Mouse (Mus musculus) ES-Bruce4 (cell line): ENCODE results near the gene Vpreb2. TPM values are rescaled to one million over a fixed set of nuclear protein-coding genes. Genes with fewer than 3 reads are reported as not detected.

Experiments used
- H3K27ac ChIP-seq: 2 replicates; pipeline ENCODE4 v1.5.1; 2012; ENCODE audit warnings: low read length, inconsistent platforms; ENCODE audit not compliant: insufficient read depth
- H3K27me3 ChIP-seq: 2 replicates; pipeline ENCODE4 v1.6.1; 2012; ENCODE audit warnings: mild to moderate bottlenecking, low read length, inconsistent platforms; ENCODE audit not compliant: control insufficient read depth, poor library complexity, insufficient read depth, severe bottlenecking
- H3K36me3 ChIP-seq: 2 replicates; pipeline ENCODE4 v1.6.1; 2012; ENCODE audit warnings: inconsistent platforms, mild to moderate bottlenecking, low read length, moderate library complexity; ENCODE audit not compliant: control insufficient read depth, poor library complexity, insufficient read depth, severe bottlenecking
- H3K4me1 ChIP-seq: one replicate; pipeline ENCODE4 v1.8.1; 2011; ENCODE audit warnings: low read length; ENCODE audit not compliant: control insufficient read depth, insufficient read depth
- H3K4me3 ChIP-seq: 2 replicates; pipeline ENCODE4 v1.5.1; 2011; ENCODE audit warnings: low read depth, mild to moderate bottlenecking, low read length
- H3K9ac ChIP-seq: 2 replicates; pipeline ENCODE4 v1.6.1; 2012; ENCODE audit warnings: low read depth, mild to moderate bottlenecking, inconsistent platforms; ENCODE audit not compliant: poor library complexity, severe bottlenecking
- H3K9me3 ChIP-seq: replicated peaks from 2 replicates; pipeline ENCODE4 v1.6.1; 2012; ENCODE audit warnings: mild to moderate bottlenecking, low read length, inconsistent platforms; ENCODE audit not compliant: control insufficient read depth, poor library complexity, insufficient read depth, severe bottlenecking
- CTCF ChIP-seq: IDR thresholded peaks from one replicate; pipeline ENCODE4 v1.8.1; 2011; ENCODE audit warnings: low read depth, low read length
- EP300 ChIP-seq: IDR thresholded peaks from 2 replicates; pipeline ENCODE4 v1.6.1; 2011; ENCODE audit warnings: low read depth, low read length; ENCODE audit not compliant: insufficient read depth
- POLR2A ChIP-seq: IDR thresholded peaks from one replicate; pipeline ENCODE4 v1.8.1; 2011; ENCODE audit warnings: low read length; ENCODE audit not compliant: insufficient read depth
- polyA plus RNA-seq: library from polyadenylated mRNA; stranded (reverse); fragments of >200 nt; gene quantifications from 2 replicates; pipeline ENCODE4 v1.2.4, GENCODE M21; 2011; ENCODE audit warnings: low read depth; ENCODE audit not compliant: missing spikeins, insufficient read depth, insufficient read length

Vpreb2 gene
- polyA plus RNA-seq, 1 experiment, result not detected

DNA sequence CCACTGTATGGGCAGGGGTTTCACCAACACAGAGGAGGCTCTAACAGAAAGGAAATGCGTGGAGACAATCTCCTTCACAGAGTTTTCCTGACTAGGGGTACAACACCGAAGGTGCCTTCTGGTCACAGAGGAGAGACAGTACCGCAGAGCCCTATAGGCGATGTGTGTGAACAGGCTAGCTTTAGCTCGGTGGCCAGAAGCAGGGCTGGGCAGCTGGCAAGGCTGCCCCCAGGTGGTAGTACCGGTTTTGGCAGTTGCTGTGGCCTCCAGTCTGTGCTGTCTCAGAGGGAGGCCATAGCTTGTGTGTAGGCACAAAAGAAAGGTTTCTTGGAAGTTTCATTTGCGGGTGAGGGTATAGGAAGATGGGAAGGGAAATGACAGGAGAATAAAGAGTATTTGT is 41.4 kb upstream of the Vpreb2 start:
- Histone ChIP-seq H3K9me3 (no peaks in the 10 kb centered on the region), H3K4me1 (no peaks in the 10 kb centered on the region), H3K9ac (no peak overlapping the region), H3K36me3 (no peaks in the 10 kb centered on the region), H3K27me3 (no peaks in the 10 kb centered on the region), H3K4me3 (no peak overlapping the region), H3K27ac (no peak overlapping the region)
- TF ChIP-seq CTCF, result peak; percentile 92
- no peak for TF ChIP-seq EP300

- Histone ChIP-seq H3K36me3 (no peaks in the 10 kb centered on the region), H3K27me3 (no peaks in the 10 kb centered on the region), H3K4me3 (no peak overlapping the region), H3K4me1 (no peaks in the 10 kb centered on the region), H3K9me3 (no peaks in the 10 kb centered on the region), H3K9ac (no peak overlapping the region), H3K27ac (no peak overlapping the region)
- no peak for TF ChIP-seq EP300
- TF ChIP-seq CTCF, result no peak
- no peak for TF ChIP-seq POLR2A
Measured at GRCm38 (mm10) chr16:17939255-17939751, 40.9 kb upstream of the Vpreb2 start.

GRCm38 (mm10) chr16:17943466-17943865 is 36.8 kb upstream of the Vpreb2 start:
- no peaks in the 10 kb centered on the region for H3K9me3 ChIP-seq
- no peak overlapping the region for H3K9ac ChIP-seq
- no peak overlapping the region for H3K4me3 ChIP-seq
- H3K36me3 ChIP-seq, result no peaks in the 10 kb centered on the region
- H3K27ac ChIP-seq, result no peak overlapping the region
- TF ChIP-seq CTCF, result no peak
- no peak for TF ChIP-seq POLR2A
- no peak for TF ChIP-seq EP300
- H3K27me3 ChIP-seq, result no peaks in the 10 kb centered on the region
- no peaks in the 10 kb centered on the region for H3K4me1 ChIP-seq

- H3K9me3 ChIP-seq, result 0 out of 2 replicates have a peak, but pooled peaks cover 4% of the 10 kb centered on the region
- no peak overlapping the region for H3K4me3 ChIP-seq
- TF ChIP-seq CTCF (no peak), EP300 (no peak), POLR2A (no peak)
- no peak overlapping the region for H3K9ac ChIP-seq
- no peaks in the 10 kb centered on the region for H3K4me1 ChIP-seq
- no peak overlapping the region for H3K27ac ChIP-seq
- no peaks in the 10 kb centered on the region for H3K36me3 ChIP-seq
- H3K27me3 ChIP-seq, result no peaks in the 10 kb centered on the region
Measured at GRCm38 (mm10) chr16:17945081-17945831, 35.0 kb upstream of the Vpreb2 start.

DNA sequence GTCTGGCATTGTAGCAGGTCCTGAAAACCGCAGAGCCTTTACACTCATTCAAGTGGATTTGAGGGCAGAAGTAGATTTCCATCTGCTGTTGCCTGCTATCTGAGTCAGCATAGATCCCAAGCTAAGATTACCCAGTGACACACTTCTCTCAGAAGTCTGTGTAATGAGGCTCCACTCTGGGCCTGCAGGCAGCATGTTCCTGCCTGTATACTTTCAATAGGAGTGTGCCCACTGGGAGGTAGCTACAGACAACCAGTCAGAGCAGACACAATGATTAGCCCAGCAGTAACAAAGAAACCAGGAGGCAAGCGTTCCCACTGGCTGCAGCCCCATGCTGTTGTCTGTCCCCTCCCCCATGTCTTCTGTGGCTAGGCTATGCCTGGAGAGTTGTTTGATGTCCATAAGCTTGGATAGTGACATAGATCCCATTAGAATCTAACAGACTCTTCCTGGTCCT is 30.8 kb upstream of the Vpreb2 start:
- Histone ChIP-seq H3K9ac (no peak overlapping the region), H3K4me3 (no peak overlapping the region), H3K9me3 (peaks cover 15% of the 10 kb centered on the region), H3K36me3 (no peaks in the 10 kb centered on the region), H3K27me3 (no peaks in the 10 kb centered on the region), H3K27ac (no peak overlapping the region), H3K4me1 (no peaks in the 10 kb centered on the region)
- TF ChIP-seq POLR2A, result no peak
- no peak for TF ChIP-seq EP300
- no peak for TF ChIP-seq CTCF

- Histone ChIP-seq H3K36me3 (no peaks in the 10 kb centered on the region), H3K4me1 (no peaks in the 10 kb centered on the region), H3K27me3 (no peaks in the 10 kb centered on the region), H3K27ac (no peak overlapping the region), H3K4me3 (no peak overlapping the region), H3K9me3 (peaks cover 17% of the 10 kb centered on the region), H3K9ac (no peak overlapping the region)
- TF ChIP-seq CTCF, result no peak
- TF ChIP-seq EP300, result no peak
Measured at GRCm38 (mm10) chr16:17950068-17950467, 30.2 kb upstream of the Vpreb2 start.
